Mouse (Mus musculus): ENCODE measurements around the gene Arhgap5.

GRCm38 (mm10) chr12:52541294-52541693, 37.5 kb downstream of the Arhgap5 start:
- TF ChIP-seq CTCF (IDR thresholded peaks at IDR 0.05; ENCODE audit: extremely low read depth, insufficient read length, insufficient replicate concordance, low read depth, low read length) (no peak), POLR2A (IDR thresholded peaks at IDR 0.05; ENCODE audit: low read depth, low read length) (no peak)

Data from small intestine, adult 2 months (tissue).